In the genomic region with DNA sequence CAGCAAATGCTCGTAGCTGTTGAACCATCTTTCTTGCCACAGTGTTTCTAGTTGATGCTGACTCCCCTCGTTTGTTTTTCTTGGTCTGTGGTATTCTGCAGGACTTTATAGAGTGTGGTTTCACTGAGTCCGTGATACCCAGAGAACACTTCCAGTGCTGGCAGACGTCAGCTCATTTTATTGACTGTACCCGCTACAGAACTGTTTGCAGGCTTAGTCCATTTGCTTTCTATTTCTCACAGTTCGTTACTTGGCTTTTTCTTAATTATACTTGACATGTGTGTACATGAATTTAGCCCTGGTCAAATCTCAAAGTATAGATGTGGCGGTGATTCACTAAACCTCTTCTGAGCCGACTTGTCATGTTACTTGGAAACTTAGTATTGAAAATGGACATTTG, we compare ENCODE assay signal across 17 mouse cellular contexts.
"Had no signal": no experiment of that assay in that cellular context is flagged by ENCODE, and none has a peak within 500 bp of the region (broad histone marks: within the 10 kb centered on the region; RNA-seq: fewer than 3 reads in every experiment).

No protein-coding gene starts in this region.

- H3K9ac ChIP-seq: kidney, embryonic 15.5 days; liver, embryonic 12.5 days; liver, embryonic 15.5 days; midbrain, embryonic 12.5 days; midbrain, embryonic 15.5 days; neural tube, embryonic 12.5 days; neural tube, embryonic 15.5 days had no signal

- H3K4me1 ChIP-seq: neural tube, embryonic 12.5 days had no signal

- ATAC-seq: liver, embryonic 12.5 days; midbrain, embryonic 15.5 days had no signal

- H3K4me3 ChIP-seq: kidney, embryonic 15.5 days; left cerebral cortex, adult 2 months; liver, embryonic 12.5 days; liver, embryonic 15.5 days; midbrain, embryonic 12.5 days; midbrain, embryonic 15.5 days; neural tube, embryonic 12.5 days; neural tube, embryonic 15.5 days had no signal

- H3K4me2 ChIP-seq: kidney, embryonic 15.5 days; liver, embryonic 12.5 days; liver, embryonic 15.5 days; midbrain, embryonic 12.5 days; midbrain, embryonic 15.5 days; neural tube, embryonic 12.5 days; neural tube, embryonic 15.5 days had no signal

- H3K9me3 ChIP-seq: kidney, embryonic 15.5 days; liver, embryonic 12.5 days; liver, embryonic 15.5 days; midbrain, embryonic 12.5 days; midbrain, embryonic 15.5 days; neural tube, embryonic 12.5 days; neural tube, embryonic 15.5 days had no signal

- H3K36me3 ChIP-seq: kidney, embryonic 15.5 days; liver, embryonic 12.5 days; liver, embryonic 15.5 days; midbrain, embryonic 12.5 days; midbrain, embryonic 15.5 days; neural tube, embryonic 12.5 days; neural tube, embryonic 15.5 days had no signal

- DNase-seq: kidney, adult 11 months; kidney, adult 8-10 months; kidney, postnatal 10 days; kidney, postnatal 36 days; layer of hippocampus, postnatal 36 days; lung, postnatal 14 days; thymus, adult 18-20 months; thymus, postnatal 36 days had no signal

- H3K27ac ChIP-seq: kidney, embryonic 15.5 days; left cerebral cortex, adult 2 months; liver, embryonic 12.5 days; liver, embryonic 15.5 days; macrophage; midbrain, embryonic 12.5 days; midbrain, embryonic 15.5 days; neural tube, embryonic 12.5 days; neural tube, embryonic 15.5 days had no signal

- H3K27me3 ChIP-seq: kidney, embryonic 15.5 days; liver, embryonic 12.5 days; liver, embryonic 15.5 days; midbrain, embryonic 12.5 days; midbrain, embryonic 15.5 days; neural tube, embryonic 12.5 days; neural tube, embryonic 15.5 days had no signal
